Mouse (Mus musculus) G1E-ER4 (cell line): ENCODE measurements around the gene Ctse. TPM values are rescaled to one million over a fixed set of nuclear protein-coding genes. Genes with fewer than 3 reads are reported as not detected.

Source experiments
- GATA1 ChIP-seq: IDR thresholded peaks from one replicate; pipeline ENCODE4 v1.8.0; 2012; ENCODE audit warnings: low read length, inconsistent platforms
- polyA plus RNA-seq: library from polyadenylated mRNA; stranded (reverse); fragments of >175 nt; gene quantifications from 2 replicates; pipeline ENCODE4 v1.2.3, GENCODE M21; 2012

The Ctse gene
- 139 and 188 TPM in 2 replicates for polyA plus RNA-seq

GRCm38 (mm10) chr1:131637791-131638540 is at the start of gene Ctse:
Ctse (plus strand) TSS chr1:131638306.
- TF ChIP-seq GATA1, result peak; percentile 100

- TF ChIP-seq GATA1, result no peak
Observed at GRCm38 (mm10) chr1:131598905-131599304, 39.2 kb upstream of the Ctse start, which contains the start of gene Avpr1b. Avpr1b (plus strand) TSS chr1:131599239.

GRCm38 (mm10) chr1:131600314-131600713 is 37.8 kb upstream of the Ctse start:
- no peak for TF ChIP-seq GATA1

GRCm38 (mm10) chr1:131606719-131607118 is 31.4 kb upstream of the Ctse start:
- TF ChIP-seq GATA1, result no peak

- TF ChIP-seq GATA1, result no peak
Observed at GRCm38 (mm10) chr1:131612556-131613155, 25.4 kb upstream of the Ctse start.

GRCm38 (mm10) chr1:131613361-131614133 is 24.6 kb upstream of the Ctse start:
- TF ChIP-seq GATA1, result no peak

GRCm38 (mm10) chr1:131614641-131615040 is 23.5 kb upstream of the Ctse start:
- no peak for TF ChIP-seq GATA1

- no peak for TF ChIP-seq GATA1
Observed at GRCm38 (mm10) chr1:131616131-131616530, 22.0 kb upstream of the Ctse start.

- peak; percentile 41 for TF ChIP-seq GATA1
Observed at GRCm38 (mm10) chr1:131616546-131617220, 21.4 kb upstream of the Ctse start.

- no peak for TF ChIP-seq GATA1
Observed at GRCm38 (mm10) chr1:131618576-131618975, 19.5 kb upstream of the Ctse start.

- no peak for TF ChIP-seq GATA1
Observed at GRCm38 (mm10) chr1:131619348-131619747, 18.8 kb upstream of the Ctse start.

- no peak for TF ChIP-seq GATA1
Observed at GRCm38 (mm10) chr1:131623644-131624043, 14.5 kb upstream of the Ctse start.

GRCm38 (mm10) chr1:131624175-131624835 is 13.8 kb upstream of the Ctse start:
- TF ChIP-seq GATA1, result no peak

- no peak for TF ChIP-seq GATA1
Observed at GRCm38 (mm10) chr1:131626200-131626599, 11.9 kb upstream of the Ctse start.

GRCm38 (mm10) chr1:131634495-131634894 is 3.6 kb upstream of the Ctse start:
- no peak for TF ChIP-seq GATA1
